Mouse (Mus musculus) frontal cortex, adult 2 months (tissue): Measurements from ENCODE around the gene Olfr181. TPM values are rescaled to one million over a fixed set of nuclear protein-coding genes. Genes with fewer than 3 reads are reported as not detected.

Source experiments
- DNase-seq, 2 experiments: peaks; one replicate each; pipeline ENCODE4 v3.0.0; 2022; ENCODE audit warnings: low spot score in 1 of 2; ENCODE audit errors: extremely low spot score in 1 of 2
- polyA plus RNA-seq: library from polyadenylated mRNA; depleted of rRNA; stranded (reverse); fragments of >200 nt; gene quantifications from 2 replicates; pipeline ENCODE4 v1.2.3, GENCODE M21; 2012; rRNA removed

Olfr181 gene
- not detected in 2 replicates for polyA plus RNA-seq

DNA sequence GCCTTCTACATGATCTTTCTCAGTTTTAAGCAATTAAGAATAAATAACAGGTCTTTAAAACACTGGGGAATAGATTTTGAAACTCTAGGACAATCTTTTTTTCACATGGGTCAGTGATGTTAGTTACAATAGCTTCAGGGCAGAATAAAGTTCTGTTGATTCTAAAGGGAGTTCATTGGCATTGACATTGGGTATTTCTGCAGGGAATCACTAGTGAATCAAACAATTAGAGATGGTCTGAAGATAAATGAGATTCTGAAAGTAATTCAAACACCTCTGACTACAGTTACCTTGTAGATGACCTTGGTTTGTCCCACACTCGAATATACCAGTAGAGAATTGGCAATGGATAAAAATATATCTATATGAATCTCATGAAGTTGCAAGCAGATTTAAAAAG is at the start of gene Olfr181:
Olfr181 (minus strand) TSS at position 101 of the 400 bp plus-strand sequence.
- no peak for DNase-seq

DNA sequence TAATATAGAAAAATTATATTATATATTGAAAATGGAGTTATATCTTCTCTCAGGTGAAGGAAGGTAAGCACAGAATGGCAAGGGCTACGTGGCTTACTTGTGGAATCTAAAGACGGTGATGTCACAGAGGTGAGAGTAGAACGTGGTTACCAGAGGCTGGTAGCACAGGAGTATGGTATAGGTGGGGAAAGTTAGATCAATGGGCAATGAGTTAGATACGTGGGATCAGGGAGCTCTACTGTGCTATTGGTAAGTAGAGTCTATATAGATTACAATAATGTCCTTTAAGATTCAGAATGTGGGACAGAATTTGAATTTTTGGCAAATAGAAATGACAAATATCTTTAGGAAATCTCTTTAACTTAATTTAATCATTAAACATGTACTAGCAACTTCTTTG is 737 bp upstream of the Olfr181 start, which contains the start of gene Olfr180:
Olfr180 (minus strand) TSS at position 101 of the 400 bp plus-strand sequence.
- DNase-seq, result no peak

DNA sequence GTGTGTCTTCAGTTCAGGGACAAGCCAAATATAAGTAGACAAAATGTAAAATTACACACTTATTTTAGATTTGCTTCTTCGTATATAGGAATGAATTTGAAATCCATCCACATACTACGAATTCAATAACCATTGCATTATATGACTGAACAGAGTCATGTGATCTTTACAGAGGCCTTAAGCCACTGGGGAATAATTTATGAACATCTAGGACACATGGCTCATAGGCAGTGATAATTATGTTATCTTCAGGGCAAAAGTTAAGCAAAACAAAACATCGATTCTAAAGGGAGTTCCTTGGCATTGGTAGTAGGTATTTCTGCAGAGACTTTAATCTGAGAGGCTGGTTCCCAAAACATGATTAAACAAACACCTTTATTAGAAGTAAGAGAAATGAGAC is 36.6 kb downstream of the Olfr181 start, which contains the start of gene Olfr178:
Olfr178 (minus strand) TSS at position 101 of the 400 bp plus-strand sequence.
- DNase-seq, result no peak

DNA sequence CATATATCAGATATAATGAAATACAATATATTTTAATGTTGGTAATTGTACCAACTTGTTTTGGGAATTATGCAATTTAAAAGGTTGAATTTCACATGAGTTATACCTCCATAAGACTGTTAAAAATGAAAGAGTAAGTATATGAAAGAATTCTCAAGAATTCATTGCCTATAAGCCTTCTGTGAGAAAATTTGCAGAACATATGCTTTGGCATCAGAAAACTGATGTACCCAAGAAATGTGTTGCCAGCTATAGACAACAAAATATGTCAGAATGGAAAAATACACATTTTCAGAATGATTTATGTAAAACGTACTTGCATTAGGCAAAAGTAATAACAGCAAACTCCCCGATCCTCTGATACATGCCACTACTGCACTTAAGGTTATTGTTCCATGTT is 44.1 kb downstream of the Olfr181 start:
- DNase-seq, result peak in 1 of 2 experiments; percentile 33

Other genes starting within 250 kb of the Olfr181 start
- gene Gpr15, start 209.7 kb downstream of the Olfr181 start, polyA plus RNA-seq, result 0.04 TPM in 1 of 2 replicates, not detected in the other
- 119 and 121 TPM in 2 replicates for gene Cldnd1, start 200.8 kb downstream of the Olfr181 start, polyA plus RNA-seq
- gene Olfr172, start 165.6 kb downstream of the Olfr181 start, polyA plus RNA-seq, result not detected in 2 replicates
- gene Olfr173, start 128.5 kb downstream of the Olfr181 start, polyA plus RNA-seq, result not detected in 2 replicates
- gene Olfr175-ps1, start 102.0 kb downstream of the Olfr181 start, polyA plus RNA-seq, result not detected in 2 replicates
- gene Olfr177, start 54.0 kb downstream of the Olfr181 start, polyA plus RNA-seq, result not detected in 2 replicates
- gene Olfr178, start 36.7 kb downstream of the Olfr181 start, polyA plus RNA-seq, result not detected in 2 replicates
- not detected in 2 replicates for gene Olfr180, start 637 bp upstream of the Olfr181 start, polyA plus RNA-seq
- not detected in 2 replicates for gene Olfr183, start 66.6 kb upstream of the Olfr181 start, polyA plus RNA-seq
- gene Olfr186, start 101.5 kb upstream of the Olfr181 start, polyA plus RNA-seq, result 0.06 TPM in 1 of 2 replicates, not detected in the other
- not detected in 2 replicates for gene Olfr187, start 111.0 kb upstream of the Olfr181 start, polyA plus RNA-seq
- gene Olfr190, start 149.2 kb upstream of the Olfr181 start, polyA plus RNA-seq, result not detected in 2 replicates
- not detected in 2 replicates for gene Olfr191, start 161.1 kb upstream of the Olfr181 start, polyA plus RNA-seq
- gene Olfr193, start 183.1 kb upstream of the Olfr181 start, polyA plus RNA-seq, result not detected in 2 replicates
- not detected in 2 replicates for gene Olfr194, start 192.3 kb upstream of the Olfr181 start, polyA plus RNA-seq
- gene Olfr195, start 218.3 kb upstream of the Olfr181 start, polyA plus RNA-seq, result not detected in 2 replicates
- not detected in 2 replicates for gene Olfr196, start 241.7 kb upstream of the Olfr181 start, polyA plus RNA-seq